Mouse (Mus musculus) heart, postnatal 0 days (tissue): Measurements from ENCODE around the gene Pde4c.

ENCODE experiments used
- CTCF ChIP-seq: IDR thresholded peaks from 2 replicates; pipeline ENCODE4 v1.5.1; 2016; ENCODE audit warnings: antibody characterized with exemption, control low read depth, low read depth
- EP300 ChIP-seq: IDR thresholded peaks from 2 replicates; pipeline ENCODE4 v1.6.1; 2016; ENCODE audit warnings: antibody characterized with exemption, low read depth

DNA sequence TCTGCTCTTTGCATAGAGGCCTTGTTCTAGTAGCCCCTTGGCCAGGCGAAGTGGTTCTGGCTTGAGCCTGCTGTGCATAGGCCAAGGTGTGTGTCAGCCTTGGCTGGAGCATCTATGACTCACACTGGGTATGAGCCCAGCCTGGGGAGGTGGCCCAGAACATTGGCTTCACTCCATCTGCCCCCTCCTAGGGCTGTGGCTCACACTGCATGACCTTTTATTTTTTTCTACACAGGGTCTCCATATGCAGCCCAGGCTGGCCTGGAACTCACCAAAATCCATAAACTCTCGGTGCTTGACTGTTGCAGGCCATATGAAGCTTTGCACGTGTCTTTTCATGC lies 20.7 kb upstream of the Pde4c start:
- TF ChIP-seq CTCF: no peak
- TF ChIP-seq EP300: no peak
